Mouse (Mus musculus) lung, postnatal 0 days (tissue): ENCODE results near the gene Tmem14c. TPM values are rescaled to one million over a fixed set of nuclear protein-coding genes. Genes with fewer than 3 reads are reported as not detected.
"Not testable (repeated sequence)": the region's sequence is repeated elsewhere in the genome, so short reads cannot be mapped to it uniquely, and the experiment has no call there.

Experiments used
- ATAC-seq: fragments of 200-750 bp; cut with Nextera tagmentation; 2 replicates; pipeline ENCODE4 v1.8.0; 2017; ENCODE audit warnings: moderate library complexity
- DNase-seq: peaks from one replicate; pipeline ENCODE4 v3.0.0-alpha.2; 2016; ENCODE audit warnings: low spot score
- H3K27ac ChIP-seq: fragments of 300-500 bp; sonication (generic); 2 replicates; pipeline ENCODE4 v1.5.1; 2014; ENCODE audit warnings: antibody characterized with exemption, mild to moderate bottlenecking, low read length, mixed read lengths
- H3K27me3 ChIP-seq: fragments of 300-500 bp; sonication (generic); replicated peaks from 2 replicates; pipeline ENCODE4 v1.6.1; 2014; ENCODE audit warnings: low read length, mixed read lengths; ENCODE audit not compliant: insufficient read depth
- H3K36me3 ChIP-seq: fragments of 300-500 bp; sonication (generic); 2 replicates; pipeline ENCODE4 v1.6.1; 2014; ENCODE audit warnings: low read length, mixed read lengths; ENCODE audit not compliant: insufficient read depth
- H3K4me1 ChIP-seq: fragments of 300-500 bp; sonication (generic); 2 replicates; pipeline ENCODE4 v1.6.1; 2014; ENCODE audit warnings: antibody characterized with exemption, low read depth, low read length, mixed read lengths; ENCODE audit not compliant: insufficient read depth
- H3K4me2 ChIP-seq: fragments of 300-500 bp; sonication (generic); replicated peaks from 2 replicates; pipeline ENCODE4 v1.6.1; 2014; ENCODE audit warnings: low read depth, mild to moderate bottlenecking, low read length, moderate library complexity, mixed read lengths
- H3K4me3 ChIP-seq: fragments of 300-500 bp; sonication (generic); 2 replicates; pipeline ENCODE4 v1.5.1; 2014; ENCODE audit warnings: low read depth, low read length
- H3K9ac ChIP-seq: fragments of 300-500 bp; sonication (generic); replicated peaks from 2 replicates; pipeline ENCODE4 v1.6.1; 2014; ENCODE audit warnings: low read depth, mild to moderate bottlenecking
- H3K9me3 ChIP-seq: fragments of 300-500 bp; sonication (generic); 2 replicates; pipeline ENCODE4 v1.6.1; 2016; ENCODE audit warnings: low read length, mixed read lengths
- CTCF ChIP-seq: IDR thresholded peaks from 2 replicates; pipeline ENCODE4 v1.5.1; 2016; ENCODE audit warnings: antibody characterized with exemption, mild to moderate bottlenecking
- EP300 ChIP-seq: IDR thresholded peaks from 2 replicates; pipeline ENCODE4 v1.6.1; 2016; ENCODE audit warnings: antibody characterized with exemption, mild to moderate bottlenecking, control low read depth
- WGBS: fragments of 180-500 bp; shearing (Covaris S2); extraction: QIAGEN DNeasy Blood & Tissue Kit; methylation state at CpG from one replicate; pipeline ENCODE4 v1.1.7; 2014; 5-methylcytosine and 5-hydroxymethylcytosine counted together
- polyA plus RNA-seq: library from polyadenylated mRNA; unstranded; fragments of >200 nt; fragmentation: Nextera tagmentation; extraction: Ambion mirVana; gene quantifications from 2 replicates; pipeline ENCODE4 v1.2.1, GENCODE M21; 2015

The Tmem14c gene
- polyA plus RNA-seq, 1 experiment from 2014 or later: 219 TPM

GRCm38 (mm10) chr13:40972976-40973375 lies 43.1 kb upstream of the Tmem14c start:
- H3K4me1 ChIP-seq: no peaks in the 10 kb centered on the region
- H3K9me3 ChIP-seq: no peaks in the 10 kb centered on the region
- H3K4me2 ChIP-seq: no peak overlapping the region
- TF ChIP-seq EP300: no peak
- TF ChIP-seq CTCF: no peak
- no peaks in the 10 kb centered on the region for H3K36me3 ChIP-seq
- H3K9ac ChIP-seq: no peak overlapping the region
- 80% methylated on average over 5 of the region's 5 CpGs for WGBS
- no peak overlapping the region for H3K4me3 ChIP-seq
- ATAC-seq: no peak
- no peak overlapping the region for H3K27ac ChIP-seq
- DNase-seq: no peak
- H3K27me3 ChIP-seq: no peaks in the 10 kb centered on the region

GRCm38 (mm10) chr13:40977609-40978008 lies 38.5 kb upstream of the Tmem14c start:
- ATAC-seq: peak; percentile 47
- no peak overlapping the region for H3K9ac ChIP-seq

GRCm38 (mm10) chr13:40978652-40979051 lies 37.4 kb upstream of the Tmem14c start:
- WGBS: 35% methylated on average over 4 of the region's 4 CpGs
- H3K27me3 ChIP-seq: no peaks in the 10 kb centered on the region
- ATAC-seq (peak; percentile 72), DNase-seq (peak; percentile 67)
- H3K4me2 ChIP-seq: no peak overlapping the region
- no peaks in the 10 kb centered on the region for H3K36me3 ChIP-seq
- H3K27ac ChIP-seq: no peak overlapping the region
- no peaks in the 10 kb centered on the region for H3K9me3 ChIP-seq
- no peak for TF ChIP-seq CTCF
- peak; percentile 70 for TF ChIP-seq EP300
- H3K4me3 ChIP-seq: no peak overlapping the region
- no peak overlapping the region for H3K9ac ChIP-seq
- H3K4me1 ChIP-seq: no peaks in the 10 kb centered on the region

More at GRCm38 (mm10) chr13:40977609-40978008, 38.5 kb upstream of the Tmem14c start:
- Histone ChIP-seq H3K27me3 (no peaks in the 10 kb centered on the region), H3K4me3 (no peak overlapping the region), H3K27ac (no peak overlapping the region), H3K4me2 (no peak overlapping the region), H3K4me1 (no peaks in the 10 kb centered on the region), H3K9me3 (no peaks in the 10 kb centered on the region), H3K36me3 (no peaks in the 10 kb centered on the region)
- TF ChIP-seq EP300: no peak
- peak; percentile 84 for TF ChIP-seq CTCF
- WGBS: 19% methylated on average over 7 of the region's 7 CpGs
- peak; percentile 62 for DNase-seq

- DNase-seq (peak; percentile 57), ATAC-seq (peak; percentile 35; the same call in 1 of the 2 replicates)
- H3K9me3 ChIP-seq: no peaks in the 10 kb centered on the region
- WGBS: 26% methylated on average over 2 of the region's 2 CpGs
- no peak overlapping the region for H3K9ac ChIP-seq
- H3K27me3 ChIP-seq: no peaks in the 10 kb centered on the region
- no peak overlapping the region for H3K4me2 ChIP-seq
- H3K4me3 ChIP-seq: no peak overlapping the region
- peak; percentile 58 for TF ChIP-seq CTCF
- TF ChIP-seq EP300: no peak
- H3K36me3 ChIP-seq: no peaks in the 10 kb centered on the region
- no peak overlapping the region for H3K27ac ChIP-seq
- no peaks in the 10 kb centered on the region for H3K4me1 ChIP-seq
Observed at GRCm38 (mm10) chr13:40979321-40979720, 36.8 kb upstream of the Tmem14c start.

GRCm38 (mm10) chr13:40982759-40983158 lies 33.3 kb upstream of the Tmem14c start:
- whole genome bisulfite sequencing: 87% methylated on average over 1 of the region's 1 CpGs
- no peak overlapping the region for H3K4me2 ChIP-seq
- H3K9ac ChIP-seq: no peak overlapping the region
- no peaks in the 10 kb centered on the region for H3K36me3 ChIP-seq
- no peak for TF ChIP-seq EP300
- TF ChIP-seq CTCF: no peak
- no peaks in the 10 kb centered on the region for H3K4me1 ChIP-seq
- H3K27ac ChIP-seq: no peak overlapping the region
- H3K4me3 ChIP-seq: no peak overlapping the region
- H3K27me3 ChIP-seq: no peaks in the 10 kb centered on the region
- ATAC-seq (no peak), DNase-seq (no peak)
- no peaks in the 10 kb centered on the region for H3K9me3 ChIP-seq

- H3K4me3 ChIP-seq: no peak overlapping the region
- no peaks in the 10 kb centered on the region for H3K4me1 ChIP-seq
- DNase-seq (no peak), ATAC-seq (no peak)
- H3K9ac ChIP-seq: no peak overlapping the region
- no peak overlapping the region for H3K4me2 ChIP-seq
- 91% methylated on average over 5 of the region's 5 CpGs for WGBS
- H3K9me3 ChIP-seq: no peaks in the 10 kb centered on the region
- TF ChIP-seq CTCF (no peak), EP300 (no peak)
- no peaks in the 10 kb centered on the region for H3K36me3 ChIP-seq
- H3K27ac ChIP-seq: no peak overlapping the region
- H3K27me3 ChIP-seq: no peaks in the 10 kb centered on the region
Observed at GRCm38 (mm10) chr13:40986081-40986480, 30.0 kb upstream of the Tmem14c start.

GRCm38 (mm10) chr13:40987608-40988303 lies 28.3 kb upstream of the Tmem14c start:
- not testable (repeated sequence) for ATAC-seq, H3K9ac ChIP-seq, H3K4me3 ChIP-seq, H3K4me1 ChIP-seq, H3K27me3 ChIP-seq, H3K4me2 ChIP-seq, DNase-seq, H3K27ac ChIP-seq, H3K9me3 ChIP-seq, H3K36me3 ChIP-seq
- WGBS: 63% methylated on average over 4 of the region's 4 CpGs
